Mouse (Mus musculus): ENCODE measurements around the gene Tmprss4. TPM values are rescaled to one million over a fixed set of nuclear protein-coding genes. Genes with fewer than 3 reads are reported as not detected.
A peak's percentile ranks its signal among the peaks of the same experiment; 100 is the strongest.

Gene Tmprss4
- polyA plus RNA-seq, 1 experiment = not detected

DNA sequence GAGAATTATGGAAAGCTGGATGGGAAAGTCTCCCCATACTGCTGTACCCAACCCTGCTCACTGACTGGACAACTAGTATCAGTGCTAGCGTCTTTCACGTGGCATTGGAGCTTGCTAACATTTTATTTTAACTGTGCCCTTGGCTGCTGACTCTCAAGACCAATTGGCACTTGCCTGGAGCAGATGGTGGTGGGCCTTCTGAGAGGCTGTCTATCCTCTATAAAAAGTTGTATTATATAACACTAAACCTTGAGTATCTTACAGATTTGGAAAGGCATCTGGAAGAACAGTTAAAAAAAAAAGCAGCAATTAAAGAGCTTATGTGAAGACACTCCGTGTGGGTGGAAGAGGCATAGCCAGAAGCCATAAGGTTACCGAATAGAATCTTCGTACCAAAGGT, 33.7 kb downstream of the Tmprss4 start:
- no peak for DNase-seq (ENCODE audit: low read depth)
- no peak for TF ChIP-seq POLR2A (IDR thresholded peaks at IDR 0.05; ENCODE audit: borderline replicate concordance, extremely low read depth, insufficient read depth, insufficient read length, poor library complexity, severe bottlenecking)
- TF ChIP-seq CTCF (IDR thresholded peaks at IDR 0.05; ENCODE audit: borderline replicate concordance, extremely low read depth, insufficient read depth, insufficient read length) = no peak

- DNase-seq (ENCODE audit: low read depth) = no peak
- TF ChIP-seq POLR2A (IDR thresholded peaks at IDR 0.05; ENCODE audit: borderline replicate concordance, extremely low read depth, insufficient read depth, insufficient read length, poor library complexity, severe bottlenecking) = no peak
- TF ChIP-seq CTCF (IDR thresholded peaks at IDR 0.05; ENCODE audit: borderline replicate concordance, extremely low read depth, insufficient read depth, insufficient read length) = no peak
Measured at GRCm38 (mm10) chr9:45167903-45168302, 36.0 kb downstream of the Tmprss4 start.

DNA sequence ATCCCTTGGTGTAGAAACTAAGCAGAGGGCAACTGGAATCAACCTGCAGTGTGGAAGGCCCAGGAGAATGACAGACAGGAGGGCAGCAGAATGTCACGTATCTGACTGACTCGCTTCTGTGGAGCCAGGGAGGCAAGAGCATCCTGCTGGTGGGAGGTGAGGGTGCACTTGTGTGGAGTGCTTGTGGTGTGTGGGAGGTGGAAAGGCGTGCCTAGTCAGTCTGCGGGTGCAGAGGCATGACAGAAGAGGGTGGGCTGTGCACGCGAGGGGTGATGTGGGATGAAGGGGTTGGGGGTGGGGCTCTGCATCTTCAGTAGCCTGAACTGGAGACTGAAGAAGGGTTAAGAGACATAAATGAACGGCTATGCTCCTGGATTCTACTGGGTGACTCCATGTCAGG, 50.5 kb downstream of the Tmprss4 start:
- TF ChIP-seq POLR2A (IDR thresholded peaks at IDR 0.05; ENCODE audit: borderline replicate concordance, extremely low read depth, insufficient read depth, insufficient read length, poor library complexity, severe bottlenecking) (no peak), CTCF (IDR thresholded peaks at IDR 0.05; ENCODE audit: borderline replicate concordance, extremely low read depth, insufficient read depth, insufficient read length) (no peak)

GRCm38 (mm10) chr9:45150933-45151332, 53.0 kb downstream of the Tmprss4 start:
- no peak for DNase-seq (ENCODE audit: low read depth)
- TF ChIP-seq POLR2A (IDR thresholded peaks at IDR 0.05; ENCODE audit: borderline replicate concordance, extremely low read depth, insufficient read depth, insufficient read length, poor library complexity, severe bottlenecking) (no peak), CTCF (IDR thresholded peaks at IDR 0.05; ENCODE audit: borderline replicate concordance, extremely low read depth, insufficient read depth, insufficient read length) (no peak)

More for the DNA sequence above, 50.5 kb downstream of the Tmprss4 start:
- no peak for DNase-seq (ENCODE audit: low read depth)

DNA sequence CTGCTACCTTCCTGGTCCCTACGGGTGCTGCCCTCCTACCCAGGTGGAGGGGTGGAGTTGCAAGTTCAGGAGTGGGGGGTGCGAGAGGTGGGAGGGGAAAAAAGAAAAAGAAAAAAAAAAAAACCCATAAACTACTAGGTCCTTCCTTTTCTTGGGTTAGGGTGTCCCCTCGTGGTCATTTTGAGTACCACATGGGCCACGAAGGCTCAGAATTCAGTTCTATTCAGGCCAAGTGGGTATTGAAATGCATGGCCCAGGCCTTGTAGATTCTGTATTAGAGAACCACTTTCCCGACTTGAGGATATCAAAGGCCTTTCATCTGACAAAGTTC, 57.7 kb downstream of the Tmprss4 start:
- DNase-seq (ENCODE audit: low read depth) = peak; percentile 78
- TF ChIP-seq CTCF (IDR thresholded peaks at IDR 0.05; ENCODE audit: borderline replicate concordance, extremely low read depth, insufficient read depth, insufficient read length) (peak; percentile 81; the same call in 1 of the 2 replicates), POLR2A (IDR thresholded peaks at IDR 0.05; ENCODE audit: borderline replicate concordance, extremely low read depth, insufficient read depth, insufficient read length, poor library complexity, severe bottlenecking) (no peak)

GRCm38 (mm10) chr9:45145533-45146266, 58.2 kb downstream of the Tmprss4 start:
- no peak for TF ChIP-seq CTCF (IDR thresholded peaks at IDR 0.05; ENCODE audit: borderline replicate concordance, extremely low read depth, insufficient read depth, insufficient read length)
- TF ChIP-seq POLR2A (IDR thresholded peaks at IDR 0.05; ENCODE audit: borderline replicate concordance, extremely low read depth, insufficient read depth, insufficient read length, poor library complexity, severe bottlenecking) = no peak
- DNase-seq (ENCODE audit: low read depth) = peak; percentile 6

DNA sequence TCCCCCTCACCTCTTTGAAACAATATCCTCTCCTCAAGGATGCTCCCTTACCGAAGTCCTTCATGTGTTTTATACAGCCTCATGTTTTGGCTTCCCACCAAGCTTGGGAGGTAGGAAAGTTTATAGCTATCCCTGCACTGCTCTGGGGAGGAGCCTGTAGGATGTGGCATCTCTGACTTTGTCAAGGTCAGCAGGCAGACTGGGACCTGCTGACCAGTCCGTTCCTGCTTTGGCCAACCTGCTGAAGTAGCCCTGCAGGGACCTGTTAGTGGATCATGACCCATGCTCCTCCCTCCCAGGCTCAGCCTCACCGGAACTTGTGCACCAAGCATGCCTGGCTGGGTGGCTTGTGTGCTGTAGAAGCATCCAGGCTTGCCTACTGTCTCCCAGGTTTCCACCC, 61.2 kb downstream of the Tmprss4 start:
- TF ChIP-seq POLR2A (IDR thresholded peaks at IDR 0.05; ENCODE audit: borderline replicate concordance, extremely low read depth, insufficient read depth, insufficient read length, poor library complexity, severe bottlenecking) = no peak
- no peak for TF ChIP-seq CTCF (IDR thresholded peaks at IDR 0.05; ENCODE audit: borderline replicate concordance, extremely low read depth, insufficient read depth, insufficient read length)
- no peak for DNase-seq (ENCODE audit: low read depth)

- no peak for TF ChIP-seq POLR2A (IDR thresholded peaks at IDR 0.05; ENCODE audit: borderline replicate concordance, extremely low read depth, insufficient read depth, insufficient read length, poor library complexity, severe bottlenecking)
- no peak for TF ChIP-seq CTCF (IDR thresholded peaks at IDR 0.05; ENCODE audit: borderline replicate concordance, extremely low read depth, insufficient read depth, insufficient read length)
- DNase-seq (ENCODE audit: low read depth) = peak; percentile 72
Measured at GRCm38 (mm10) chr9:45140945-45141344, 62.9 kb downstream of the Tmprss4 start.

GRCm38 (mm10) chr9:45139082-45139481, 64.8 kb downstream of the Tmprss4 start:
- TF ChIP-seq POLR2A (IDR thresholded peaks at IDR 0.05; ENCODE audit: borderline replicate concordance, extremely low read depth, insufficient read depth, insufficient read length, poor library complexity, severe bottlenecking) = no peak
- DNase-seq (ENCODE audit: low read depth) = no peak

DNA sequence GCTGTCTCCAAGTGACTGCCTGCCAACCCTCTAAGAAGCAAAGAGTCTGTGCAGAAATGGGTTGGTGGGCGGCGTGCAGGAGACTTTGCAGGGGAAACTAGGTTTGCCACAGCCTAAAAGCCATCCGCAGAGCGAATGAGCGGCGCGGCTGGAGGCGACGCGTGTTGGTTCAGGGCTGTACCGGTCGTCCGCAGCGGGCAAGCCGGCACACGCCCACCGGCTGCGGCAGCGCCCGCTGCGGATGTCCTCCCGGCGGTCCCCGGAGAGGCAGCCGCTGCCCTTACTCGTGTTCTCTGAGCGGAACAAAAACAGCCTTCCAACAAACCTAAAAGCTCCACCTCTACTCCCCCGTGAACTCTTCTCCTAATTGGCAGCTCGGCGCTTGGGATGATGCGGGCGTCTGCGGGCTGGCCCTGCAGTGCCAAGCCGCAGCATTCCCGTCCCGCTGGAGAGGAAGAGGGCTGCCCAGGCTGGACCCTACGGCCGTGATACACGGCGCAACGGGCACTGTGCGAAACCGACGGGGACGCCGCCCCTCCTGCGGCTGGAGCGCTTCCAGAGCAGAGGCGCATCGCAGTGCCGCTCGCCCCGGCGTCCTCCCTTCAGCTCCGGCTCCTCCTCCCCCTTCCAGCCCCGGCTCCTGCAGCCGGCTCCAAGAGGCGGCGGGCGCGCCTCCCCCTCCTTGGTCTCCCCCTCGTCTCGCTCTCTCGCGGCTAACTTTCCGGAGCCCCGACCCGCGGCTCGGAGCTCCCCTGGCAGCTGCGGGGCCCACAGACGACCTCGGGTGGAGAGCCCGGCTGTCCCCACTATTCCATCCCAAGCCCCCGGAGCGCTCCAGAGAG, 65.5 kb downstream of the Tmprss4 start, which contains the start of gene Scn4b:
TSS of gene Scn4b (plus strand) at position 205 of the 842 bp plus-strand sequence.
- TF ChIP-seq CTCF (IDR thresholded peaks at IDR 0.05; ENCODE audit: borderline replicate concordance, extremely low read depth, insufficient read depth, insufficient read length) (no peak), POLR2A (IDR thresholded peaks at IDR 0.05; ENCODE audit: borderline replicate concordance, extremely low read depth, insufficient read depth, insufficient read length, poor library complexity, severe bottlenecking) (no peak)
- peak; percentile 70 for DNase-seq (ENCODE audit: low read depth)

DNA sequence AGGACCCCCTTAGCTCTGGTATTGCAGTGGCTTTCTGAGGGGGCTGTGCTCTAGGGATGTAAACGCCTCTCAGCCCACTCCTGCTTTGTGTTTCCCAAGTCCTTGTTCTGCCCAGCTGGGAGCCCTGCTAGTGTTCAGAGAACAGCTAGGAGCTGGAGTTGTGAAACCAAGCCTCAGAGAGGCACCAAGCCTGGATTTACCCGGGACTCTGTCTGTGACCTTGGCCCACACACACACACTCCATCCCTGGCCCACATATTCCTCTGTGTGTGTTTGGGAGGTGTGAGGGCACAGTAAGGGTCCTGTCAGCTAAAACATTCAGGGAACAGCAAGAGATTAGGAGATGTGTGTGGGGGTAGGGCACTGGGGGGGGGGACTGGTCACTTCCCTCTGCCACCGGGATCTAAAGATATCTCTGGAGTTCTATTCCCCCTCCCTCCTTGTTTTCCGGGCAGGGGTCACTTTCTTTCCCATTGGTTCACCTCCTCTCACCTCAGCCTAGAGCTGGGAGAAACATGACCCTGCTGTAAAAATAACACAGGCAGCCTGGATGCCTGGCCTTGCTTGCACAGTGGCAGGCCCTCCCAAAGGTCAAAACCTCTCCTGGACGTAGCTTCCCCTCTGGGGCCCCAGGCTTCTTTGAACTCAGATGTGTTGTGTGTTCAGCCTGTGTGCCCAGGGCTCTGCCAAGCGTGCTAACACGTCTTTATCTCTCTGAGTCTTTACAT, 67.3 kb downstream of the Tmprss4 start:
- no peak for DNase-seq (ENCODE audit: low read depth)
- TF ChIP-seq POLR2A (IDR thresholded peaks at IDR 0.05; ENCODE audit: borderline replicate concordance, extremely low read depth, insufficient read depth, insufficient read length, poor library complexity, severe bottlenecking) (no peak), CTCF (IDR thresholded peaks at IDR 0.05; ENCODE audit: borderline replicate concordance, extremely low read depth, insufficient read depth, insufficient read length) (no peak)
